Mouse (Mus musculus): Measurements from ENCODE around the gene Nudt8. TPM values are rescaled to one million over a fixed set of nuclear protein-coding genes. Genes with fewer than 3 reads are reported as not detected.
A peak's percentile ranks its signal among the peaks of the same experiment; 100 is the strongest.
"Not testable (repeated sequence)": the region's sequence is repeated elsewhere in the genome, so short reads cannot be mapped to it uniquely, and the experiment has no call there.

Gene Nudt8
- total and polyA plus RNA-seq, 3 experiments = 24.7 to 40.2 (median 36.3) TPM

- peaks cover 7% of the 10 kb centered on the region for H3K27me3 ChIP-seq (replicated peaks)
- no peak within 1 kb of the TSS for H3K27ac ChIP-seq (ENCODE audit: insufficient read depth, low read depth)
- H3K9ac ChIP-seq (ENCODE audit: insufficient read depth, low read depth) = no peak within 1 kb of the TSS
- H3K79me2 ChIP-seq (replicated peaks; ENCODE audit: control insufficient read depth, extremely low read depth, insufficient read depth, poor library complexity, severe bottlenecking) = no peaks in the 10 kb centered on the region
- H3K4me2 ChIP-seq (ENCODE audit: insufficient read depth, low read depth, poor library complexity, severe bottlenecking) = no peak within 1 kb of the TSS
- no peaks in the 10 kb centered on the region for H3K9me3 ChIP-seq (replicated peaks; ENCODE audit: low read length)
- H3K4me3 ChIP-seq (replicated peaks in 1 of 3; ENCODE audit: low read depth in 2 of 3, low read length in 2 of 3, poor library complexity in 1 of 3) = no peak within 1 kb of the TSS
- in situ Hi-C loops (cut with MboI; ENCODE audit: low pct_ligation_motif_present, low pct_unique_long_range_greater_than_20kb, low sequenced_read_pairs) (no loop called here), dilution Hi-C loops (cut with MboI; ENCODE audit: extremely low pct_ligation_motif_present, extremely low pct_unique_long_range_greater_than_20kb, low sequenced_read_pairs) (no loop called here)
- TF ChIP-seq UBTF (IDR thresholded peaks at IDR 0.05; ENCODE audit: low read depth, low read length) = no peak
- TF ChIP-seq POLR2AphosphoS2 (IDR thresholded peaks at IDR 0.05; ENCODE audit: low read depth, low read length) = no peak
- TF ChIP-seq ELF1 (IDR thresholded peaks at IDR 0.05; ENCODE audit: low read depth, low read length) = no peak
- no peak for TF ChIP-seq ZC3H11A (IDR thresholded peaks at IDR 0.05; ENCODE audit: low read depth, low read length)
- TF ChIP-seq CTCF (conservative IDR thresholded peaks at IDR 0.05 in 1 of 2, IDR thresholded peaks at IDR 0.05 in 1 of 2; ENCODE audit: low read depth in 2 of 2, low read length in 2 of 2) = no peak
- no peak for TF ChIP-seq USF2 (conservative IDR thresholded peaks at IDR 0.05; ENCODE audit: low read depth, low read length)
- TF ChIP-seq ZNF384 (IDR thresholded peaks at IDR 0.05; ENCODE audit: low read depth, low read length) = no peak
- no peak for TF ChIP-seq NRF1 (IDR thresholded peaks at IDR 0.05; ENCODE audit: low read depth, low read length)
- no peak for TF ChIP-seq JUND (conservative IDR thresholded peaks at IDR 0.05; ENCODE audit: low read depth, low read length)
- no peak for TF ChIP-seq HCFC1 (IDR thresholded peaks at IDR 0.05; ENCODE audit: low read depth, low read length)
- TF ChIP-seq RCOR1 (conservative IDR thresholded peaks at IDR 0.05; ENCODE audit: low read depth, low read length) = no peak
- no peak for TF ChIP-seq EP300 (IDR thresholded peaks at IDR 0.05; ENCODE audit: low read length)
- no peak for TF ChIP-seq USF1 (IDR thresholded peaks at IDR 0.05; ENCODE audit: low read depth, low read length)
- no peak for TF ChIP-seq BHLHE40 (IDR thresholded peaks at IDR 0.05; ENCODE audit: low read depth, low read length)
- TF ChIP-seq MAX (IDR thresholded peaks at IDR 0.05; ENCODE audit: low read length) = no peak
- H3K4me1 ChIP-seq (ENCODE audit: control insufficient read depth in 1 of 2, insufficient read depth in 2 of 2) = peaks cover 9 to 26% of the 10 kb centered on the region in 2 experiments
- no peaks in the 10 kb centered on the region for H3K36me3 ChIP-seq (replicated peaks in 1 of 2; ENCODE audit: control insufficient read depth in 1 of 2, insufficient read depth in 1 of 2, low read length in 1 of 2)
- DNase-seq (ENCODE audit: extremely low read depth) = no peak
Observed at GRCm38 (mm10) chr19:3972229-3972628, 28.2 kb upstream of the Nudt8 start, which contains the start of gene Aldh3b2. TSS of gene Aldh3b2 (plus strand) at chr19:3972328.

- DNase-seq (ENCODE audit: extremely low read depth); H3K4me2 ChIP-seq (ENCODE audit: insufficient read depth, low read depth, poor library complexity, severe bottlenecking); H3K27ac ChIP-seq (ENCODE audit: insufficient read depth, low read depth); dilution Hi-C loops (cut with MboI; ENCODE audit: extremely low pct_ligation_motif_present, extremely low pct_unique_long_range_greater_than_20kb, low sequenced_read_pairs); H3K27me3 ChIP-seq (replicated peaks); H3K79me2 ChIP-seq (replicated peaks; ENCODE audit: control insufficient read depth, extremely low read depth, insufficient read depth, poor library complexity, severe bottlenecking); H3K36me3 ChIP-seq (replicated peaks in 1 of 2; ENCODE audit: control insufficient read depth in 1 of 2, insufficient read depth in 1 of 2, low read length in 1 of 2); H3K9me3 ChIP-seq (replicated peaks; ENCODE audit: low read length); H3K4me3 ChIP-seq (replicated peaks in 1 of 3; ENCODE audit: low read depth in 2 of 3, low read length in 2 of 3, poor library complexity in 1 of 3); H3K9ac ChIP-seq (ENCODE audit: insufficient read depth, low read depth); in situ Hi-C loops (cut with MboI; ENCODE audit: low pct_ligation_motif_present, low pct_unique_long_range_greater_than_20kb, low sequenced_read_pairs): not testable (repeated sequence)
- peaks cover 9 to 26% of the 10 kb centered on the region in 2 experiments for H3K4me1 ChIP-seq (ENCODE audit: control insufficient read depth in 1 of 2, insufficient read depth in 2 of 2)
Observed at GRCm38 (mm10) chr19:3974608-3975007, 25.8 kb upstream of the Nudt8 start.

DNA sequence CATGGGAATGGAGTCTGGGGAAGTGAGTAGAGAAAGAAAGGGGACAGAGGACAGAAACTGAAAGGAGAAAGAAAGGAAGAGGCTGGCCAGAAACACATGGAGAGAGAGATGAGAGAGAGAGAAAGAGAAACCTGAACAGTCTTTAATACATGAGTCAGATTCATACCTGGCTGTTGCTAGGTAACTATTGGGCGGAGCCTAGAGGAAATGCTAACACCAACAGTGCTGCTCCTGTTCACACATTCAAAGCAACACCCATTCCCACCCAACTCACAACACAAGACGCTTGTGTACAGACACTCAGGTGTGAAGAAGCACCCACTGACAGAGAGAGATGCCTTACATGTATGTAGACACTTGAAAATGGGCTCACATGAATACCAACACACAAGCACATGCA, 24.5 kb upstream of the Nudt8 start:
- Histone ChIP-seq H3K9me3 (replicated peaks; ENCODE audit: low read length) (no peaks in the 10 kb centered on the region), H3K9ac (ENCODE audit: insufficient read depth, low read depth) (no peak overlapping the region), H3K4me1 (ENCODE audit: control insufficient read depth in 1 of 2, insufficient read depth in 2 of 2) (peaks cover 9 to 32% of the 10 kb centered on the region in 2 experiments), H3K27me3 (replicated peaks) (peaks cover 4% of the 10 kb centered on the region), H3K4me3 (replicated peaks in 1 of 3; ENCODE audit: low read depth in 2 of 3, low read length in 2 of 3, poor library complexity in 1 of 3) (no peak overlapping the region), H3K27ac (ENCODE audit: insufficient read depth, low read depth) (no peak overlapping the region), H3K4me2 (ENCODE audit: insufficient read depth, low read depth, poor library complexity, severe bottlenecking) (no peak overlapping the region), H3K79me2 (replicated peaks; ENCODE audit: control insufficient read depth, extremely low read depth, insufficient read depth, poor library complexity, severe bottlenecking) (no peaks in the 10 kb centered on the region), H3K36me3 (replicated peaks in 1 of 2; ENCODE audit: control insufficient read depth in 1 of 2, insufficient read depth in 1 of 2, low read length in 1 of 2) (no peaks in the 10 kb centered on the region)
- DNase-seq (ENCODE audit: extremely low read depth) = peak; percentile 31
- dilution Hi-C loops (cut with MboI; ENCODE audit: extremely low pct_ligation_motif_present, extremely low pct_unique_long_range_greater_than_20kb, low sequenced_read_pairs) = no loop called here
- in situ Hi-C loops (cut with MboI; ENCODE audit: low pct_ligation_motif_present, low pct_unique_long_range_greater_than_20kb, low sequenced_read_pairs) = no loop called here
- no peak for TF ChIP-seq CTCF (conservative IDR thresholded peaks at IDR 0.05 in 1 of 2, IDR thresholded peaks at IDR 0.05 in 1 of 2; ENCODE audit: low read depth in 2 of 2, low read length in 2 of 2)
- TF ChIP-seq SIN3A (IDR thresholded peaks at IDR 0.05; ENCODE audit: low read length) = no peak
- TF ChIP-seq ZNF384 (IDR thresholded peaks at IDR 0.05; ENCODE audit: low read depth, low read length) = no peak
- no peak for TF ChIP-seq NELFE (IDR thresholded peaks at IDR 0.05; ENCODE audit: low read depth, low read length)
- no peak for TF ChIP-seq ZC3H11A (IDR thresholded peaks at IDR 0.05; ENCODE audit: low read depth, low read length)
- no peak for TF ChIP-seq RCOR1 (conservative IDR thresholded peaks at IDR 0.05; ENCODE audit: low read depth, low read length)
- TF ChIP-seq JUN (IDR thresholded peaks at IDR 0.05; ENCODE audit: insufficient read depth, low read depth, low read length) = no peak
- TF ChIP-seq NRF1 (IDR thresholded peaks at IDR 0.05; ENCODE audit: low read depth, low read length) = no peak
- TF ChIP-seq POLR2AphosphoS2 (IDR thresholded peaks at IDR 0.05; ENCODE audit: low read depth, low read length) = no peak
- no peak for TF ChIP-seq USF2 (conservative IDR thresholded peaks at IDR 0.05; ENCODE audit: low read depth, low read length)
- TF ChIP-seq PAX5 (IDR thresholded peaks at IDR 0.05; ENCODE audit: low read length) = no peak
- no peak for TF ChIP-seq MYC (IDR thresholded peaks at IDR 0.05; ENCODE audit: low read depth, low read length)
- no peak for TF ChIP-seq MAFK (IDR thresholded peaks at IDR 0.05; ENCODE audit: insufficient replicate concordance, low read length)

Measured in CH12.LX (cell line).